Mouse (Mus musculus) intestine, postnatal 0 days (tissue): ENCODE data around the gene Ybx3. TPM values are rescaled to one million over a fixed set of nuclear protein-coding genes. Genes with fewer than 3 reads are reported as not detected.

Source experiments
- ATAC-seq: fragments of 200-750 bp; cut with Nextera tagmentation; 2 replicates; pipeline ENCODE4 v1.8.0; 2017; ENCODE audit warnings: mild to moderate bottlenecking, moderate TSS enrichment, moderate library complexity
- H3K27ac ChIP-seq: fragments of 300-500 bp; sonication (generic); 2 replicates; pipeline ENCODE4 v1.5.1; 2014; ENCODE audit warnings: mild to moderate bottlenecking, low read depth, low read length, moderate library complexity
- H3K27me3 ChIP-seq: fragments of 300-500 bp; sonication (generic); replicated peaks from 2 replicates; pipeline ENCODE4 v1.6.1; 2014; ENCODE audit warnings: low read length, mixed read lengths; ENCODE audit not compliant: control insufficient read depth, insufficient read depth
- H3K36me3 ChIP-seq: fragments of 300-500 bp; sonication (generic); 2 replicates; pipeline ENCODE4 v1.6.1; 2014; ENCODE audit warnings: mild to moderate bottlenecking, moderate library complexity; ENCODE audit not compliant: control insufficient read depth, insufficient read depth
- H3K4me1 ChIP-seq: fragments of 300-500 bp; sonication (generic); replicated peaks from 2 replicates; pipeline ENCODE4 v1.6.1; 2014; ENCODE audit warnings: antibody characterized with exemption, low read length, mixed read lengths; ENCODE audit not compliant: control insufficient read depth, insufficient read depth
- H3K4me2 ChIP-seq: fragments of 300-500 bp; sonication (generic); replicated peaks from 2 replicates; pipeline ENCODE4 v1.6.1; 2014; ENCODE audit warnings: low read depth, mild to moderate bottlenecking, moderate library complexity
- H3K4me3 ChIP-seq: fragments of 300-500 bp; sonication (generic); 2 replicates; pipeline ENCODE4 v1.5.1; 2014; ENCODE audit warnings: low read depth, low read length
- H3K9ac ChIP-seq: fragments of 300-500 bp; sonication (generic); 2 replicates; pipeline ENCODE4 v1.6.1; 2014; ENCODE audit warnings: mild to moderate bottlenecking, low read depth, low read length
- H3K9me3 ChIP-seq: fragments of 300-500 bp; sonication (generic); 2 replicates; pipeline ENCODE4 v1.6.1; 2016; ENCODE audit warnings: mixed run types; ENCODE audit not compliant: control insufficient read depth
- CTCF ChIP-seq: sonication (generic); IDR thresholded peaks from 2 replicates; pipeline ENCODE4 v1.5.1; 2016; ENCODE audit warnings: low read depth, mild to moderate bottlenecking, control low read depth, antibody characterized with exemption, moderate library complexity
- WGBS: fragments of 180-500 bp; shearing (Covaris S2); extraction: QIAGEN DNeasy Blood & Tissue Kit; methylation state at CpG from one replicate; pipeline ENCODE4 v1.1.7; 2014; 5-methylcytosine and 5-hydroxymethylcytosine counted together
- polyA plus RNA-seq: library from polyadenylated mRNA; unstranded; fragments of >200 nt; fragmentation: Nextera tagmentation; extraction: Ambion mirVana; gene quantifications from 2 replicates; pipeline ENCODE4 v1.2.1, GENCODE M21; 2015

The Ybx3 gene
- polyA plus RNA-seq, 1 experiment from 2014 or later, result 39.9 TPM

DNA sequence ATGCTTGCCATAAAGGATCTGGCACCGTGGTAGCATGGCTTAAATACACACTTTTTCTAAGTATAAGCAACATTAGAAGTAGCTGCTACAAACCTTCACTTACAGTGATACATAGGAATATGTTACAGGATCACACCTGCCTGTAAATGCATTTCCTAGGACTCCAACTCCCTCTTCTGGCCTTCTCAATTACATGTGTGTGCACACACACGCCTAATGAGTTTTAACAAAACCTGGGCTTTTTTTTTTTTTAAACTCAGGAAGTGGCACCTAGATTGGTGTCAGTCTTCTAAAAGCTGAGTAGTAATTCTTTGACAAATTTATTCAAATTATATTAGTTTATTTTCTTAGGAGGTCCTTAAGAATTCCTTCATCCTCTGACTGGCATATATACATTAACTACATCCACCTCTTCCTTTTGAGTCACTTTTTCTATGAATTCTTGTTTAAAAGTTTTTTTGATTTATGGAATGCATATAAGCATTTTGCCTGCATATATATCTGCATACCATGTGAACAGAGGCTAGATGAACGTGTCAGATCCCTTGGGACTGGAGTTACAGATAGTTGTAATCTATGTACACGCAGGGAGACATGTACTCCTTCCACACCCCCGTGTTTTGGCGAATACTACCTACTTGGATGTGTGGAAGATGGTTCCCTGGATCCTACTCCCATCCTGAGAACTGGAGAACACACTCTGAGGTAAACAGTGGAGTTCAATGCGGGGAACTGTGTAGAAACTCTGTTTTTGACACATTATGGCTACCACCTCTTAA is 25.1 kb downstream of the Ybx3 start:
- H3K4me2 ChIP-seq, result no peak overlapping the region
- no peak overlapping the region for H3K27ac ChIP-seq
- H3K4me1 ChIP-seq, result no peaks in the 10 kb centered on the region
- 76% methylated on average over 7 of the region's 7 CpGs for WGBS
- TF ChIP-seq CTCF, result 0 out of 2 replicates have a peak, but pooled peaks have one; percentile 33
- H3K27me3 ChIP-seq, result no peaks in the 10 kb centered on the region
- H3K9ac ChIP-seq, result no peak overlapping the region
- H3K9me3 ChIP-seq, result no peaks in the 10 kb centered on the region
- no peak for ATAC-seq
- no peak overlapping the region for H3K4me3 ChIP-seq
- peaks cover 36% of the 10 kb centered on the region for H3K36me3 ChIP-seq

GRCm38 (mm10) chr6:131360693-131361092 is 27.6 kb downstream of the Ybx3 start:
- no peaks in the 10 kb centered on the region for H3K9me3 ChIP-seq
- H3K27me3 ChIP-seq, result no peaks in the 10 kb centered on the region
- no peak overlapping the region for H3K4me3 ChIP-seq
- no peak overlapping the region for H3K9ac ChIP-seq
- H3K36me3 ChIP-seq, result peaks cover 18% of the 10 kb centered on the region
- WGBS, result 65% methylated on average over 5 of the region's 5 CpGs
- no peak for TF ChIP-seq CTCF
- peak; percentile 61 for ATAC-seq
- no peaks in the 10 kb centered on the region for H3K4me1 ChIP-seq
- no peak overlapping the region for H3K27ac ChIP-seq
- no peak overlapping the region for H3K4me2 ChIP-seq

- WGBS, result 80% methylated on average over 2 of the region's 2 CpGs
- no peaks in the 10 kb centered on the region for H3K9me3 ChIP-seq
- peaks cover 11% of the 10 kb centered on the region for H3K36me3 ChIP-seq
- no peak overlapping the region for H3K9ac ChIP-seq
- no peaks in the 10 kb centered on the region for H3K27me3 ChIP-seq
- no peaks in the 10 kb centered on the region for H3K4me1 ChIP-seq
- no peak overlapping the region for H3K27ac ChIP-seq
- H3K4me3 ChIP-seq, result no peak overlapping the region
- H3K4me2 ChIP-seq, result no peak overlapping the region
- no peak for ATAC-seq
- TF ChIP-seq CTCF, result no peak
Observed at GRCm38 (mm10) chr6:131359543-131359942, 28.7 kb downstream of the Ybx3 start.

GRCm38 (mm10) chr6:131354913-131355312 is 33.4 kb downstream of the Ybx3 start:
- H3K9ac ChIP-seq, result no peak overlapping the region
- H3K4me1 ChIP-seq, result no peaks in the 10 kb centered on the region
- 47% methylated on average over 4 of the region's 4 CpGs for WGBS
- H3K9me3 ChIP-seq, result no peaks in the 10 kb centered on the region
- no peak overlapping the region for H3K4me2 ChIP-seq
- ATAC-seq, result no peak
- H3K27me3 ChIP-seq, result no peaks in the 10 kb centered on the region
- no peak overlapping the region for H3K4me3 ChIP-seq
- H3K27ac ChIP-seq, result no peak overlapping the region
- H3K36me3 ChIP-seq, result no peaks in the 10 kb centered on the region
- TF ChIP-seq CTCF, result no peak

DNA sequence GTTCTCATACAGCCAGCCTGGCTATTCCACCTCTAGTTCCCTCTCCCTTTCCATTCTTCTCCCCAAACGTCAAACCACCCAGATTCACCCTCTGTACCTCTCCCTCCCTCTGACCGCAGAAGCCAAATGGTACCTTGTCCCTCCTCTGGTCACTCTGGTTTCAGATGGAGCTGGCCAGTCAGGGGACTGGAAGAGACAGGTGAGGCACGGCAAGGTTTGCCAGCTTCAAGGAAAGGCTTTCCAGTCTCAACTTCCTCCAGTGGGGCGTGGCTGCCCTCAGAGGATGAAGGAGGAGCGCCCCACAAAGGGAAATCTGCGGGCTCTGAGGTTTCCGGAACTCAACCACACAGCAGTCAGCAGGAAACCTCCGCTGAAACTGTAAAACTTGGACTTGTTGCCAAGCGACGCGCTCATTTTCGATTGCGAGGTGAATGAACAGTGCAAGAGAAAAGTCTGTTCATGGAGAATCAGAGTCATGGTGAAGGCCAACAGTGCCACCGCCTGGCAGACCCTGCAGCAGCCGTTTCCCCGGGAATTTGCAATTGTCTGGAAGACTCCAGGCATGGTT is 34.8 kb downstream of the Ybx3 start, which contains the start of gene Styk1:
TSS of gene Styk1 (minus strand) at position 246 of the 568 bp plus-strand sequence.
- no peaks in the 10 kb centered on the region for H3K27me3 ChIP-seq
- peak; percentile 95 for TF ChIP-seq CTCF
- peak within 1 kb of the TSS; percentile 40 for H3K4me3 ChIP-seq
- H3K9ac ChIP-seq, result no peak within 1 kb of the TSS
- ATAC-seq, result peak; percentile 98
- H3K4me2 ChIP-seq, result peak within 1 kb of the TSS; percentile 70
- under 1% methylated on average over 16 of the region's 16 CpGs for WGBS
- peak within 1 kb of the TSS; percentile 41; the same call in 1 of the 2 replicates for H3K27ac ChIP-seq
- H3K9me3 ChIP-seq, result no peaks in the 10 kb centered on the region
- H3K4me1 ChIP-seq, result no peaks in the 10 kb centered on the region
- no peaks in the 10 kb centered on the region for H3K36me3 ChIP-seq

GRCm38 (mm10) chr6:131347026-131347425 is 41.2 kb downstream of the Ybx3 start:
- Histone ChIP-seq H3K4me3 (no peak overlapping the region), H3K27me3 (no peaks in the 10 kb centered on the region), H3K9me3 (no peaks in the 10 kb centered on the region), H3K9ac (no peak overlapping the region), H3K36me3 (no peaks in the 10 kb centered on the region), H3K4me2 (no peak overlapping the region), H3K27ac (no peak overlapping the region), H3K4me1 (no peaks in the 10 kb centered on the region)
- TF ChIP-seq CTCF, result no peak
- no peak for ATAC-seq
- 79% methylated on average over 2 of the region's 2 CpGs for WGBS
